Mouse (Mus musculus) embryonic fibroblast, embryonic 13.5 days (primary cell): Measurements from ENCODE around the gene Tkt.

Experiments used
- CTCF ChIP-seq: IDR thresholded peaks from 2 replicates; pipeline ENCODE4 v1.5.1; 2011; ENCODE audit warnings: mild to moderate bottlenecking, control low read depth, low read length, moderate library complexity, borderline replicate concordance; ENCODE audit not compliant: insufficient read depth
- POLR2A ChIP-seq: IDR thresholded peaks from 2 replicates; pipeline ENCODE4 v1.6.1; 2011; ENCODE audit warnings: low read depth, mild to moderate bottlenecking, control low read depth, low read length, moderate library complexity

GRCm38 (mm10) chr14:30533780-30534450 is 14.2 kb upstream of the Tkt start:
- no peak for TF ChIP-seq CTCF
- no peak for TF ChIP-seq POLR2A
